Mouse (Mus musculus): ENCODE data around the gene Olfr45.
"Not testable (repeated sequence)": the region's sequence is repeated elsewhere in the genome, so short reads cannot be mapped to it uniquely, and the experiment has no call there.

The Olfr45 gene

DNA sequence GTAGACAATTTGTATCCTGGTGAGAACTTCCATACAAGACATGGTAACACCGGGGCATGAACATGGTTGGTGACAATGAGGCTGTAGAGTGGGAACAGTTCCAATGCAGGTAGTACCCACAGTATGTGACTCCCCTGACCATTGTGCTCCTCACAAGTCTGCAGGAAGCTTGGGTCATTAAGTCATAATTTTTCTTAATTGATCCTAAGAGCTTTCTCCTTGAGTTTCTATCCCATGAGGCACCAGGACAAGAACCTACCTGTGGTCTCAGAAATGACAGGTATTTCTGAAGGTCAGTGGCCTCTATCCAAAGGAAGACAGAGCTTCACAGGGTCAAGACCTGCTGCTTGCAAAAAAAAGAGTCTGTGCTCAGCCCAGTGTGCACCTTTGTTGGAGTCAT, at the start of gene Olfr45:
TSS of gene Olfr45 (plus strand) at position 301 of the 400 bp plus-strand sequence.
- DNase-seq (ENCODE audit: low spot score): no peak

DNA sequence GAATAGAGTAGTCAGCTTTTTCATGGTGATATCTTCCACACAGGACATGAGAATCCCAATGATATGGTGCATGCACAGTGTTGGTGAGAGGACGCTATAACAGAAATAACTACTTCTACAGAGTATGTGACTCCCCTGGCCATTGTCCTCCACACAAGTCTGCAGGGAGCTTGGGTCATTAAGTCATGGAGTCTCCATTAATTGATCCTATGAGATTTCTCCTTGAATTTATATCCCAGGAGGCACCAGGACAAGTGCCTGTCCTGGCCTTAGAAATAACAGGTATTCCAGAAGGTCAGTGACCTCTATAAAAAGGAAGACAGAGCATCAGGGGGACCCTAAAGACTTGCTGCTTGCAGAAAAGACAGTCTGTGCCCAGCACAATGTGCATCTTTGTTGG, 35.6 kb upstream of the Olfr45 start, which contains the start of gene Olfr53:
TSS of gene Olfr53 (plus strand) at position 301 of the 400 bp plus-strand sequence.
- DNase-seq (ENCODE audit: low spot score): no peak

DNA sequence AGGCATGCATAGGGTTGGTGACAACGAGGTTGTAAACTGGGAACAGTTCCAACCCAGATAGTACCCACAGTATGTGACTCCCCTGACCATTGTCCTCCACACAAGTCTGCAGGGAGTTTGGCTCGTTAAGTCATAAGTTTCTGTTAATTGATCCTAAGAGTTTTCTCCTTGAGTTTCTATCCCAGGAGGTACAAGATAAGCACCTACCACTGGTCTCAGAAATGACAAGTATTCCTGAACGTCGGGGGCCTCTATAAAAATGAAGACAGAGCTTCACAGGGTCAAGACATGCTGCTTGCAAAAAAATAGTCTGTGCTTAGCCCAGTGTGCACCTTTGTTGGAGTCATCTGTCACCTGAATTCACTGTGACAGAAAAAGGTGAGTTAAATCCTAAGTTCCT, 22.1 kb upstream of the Olfr45 start, which contains the start of gene Olfr539:
TSS of gene Olfr539 (plus strand) at position 301 of the 400 bp plus-strand sequence.
- DNase-seq (ENCODE audit: low spot score): no peak

DNA sequence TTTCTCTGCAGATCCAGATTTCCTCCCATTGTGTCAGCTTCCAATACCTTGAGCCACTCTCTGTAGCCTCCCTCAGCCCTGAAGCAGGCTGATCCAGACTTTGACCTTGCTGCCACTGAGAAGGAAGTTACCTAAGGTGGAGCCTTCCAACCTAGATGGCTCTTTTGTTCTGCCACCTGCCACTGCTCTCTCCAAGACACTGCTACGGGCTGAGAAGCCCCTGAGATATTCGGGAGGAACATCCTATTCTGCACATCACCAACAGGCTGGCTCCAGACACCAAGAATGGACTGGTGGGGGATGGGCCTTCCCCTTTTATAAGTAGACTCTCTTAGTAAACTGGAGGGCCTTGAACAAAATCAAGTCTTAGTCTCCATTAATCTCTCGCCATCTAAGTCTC, 11.1 kb upstream of the Olfr45 start:
- not testable (repeated sequence) for DNase-seq (ENCODE audit: low spot score)

DNA sequence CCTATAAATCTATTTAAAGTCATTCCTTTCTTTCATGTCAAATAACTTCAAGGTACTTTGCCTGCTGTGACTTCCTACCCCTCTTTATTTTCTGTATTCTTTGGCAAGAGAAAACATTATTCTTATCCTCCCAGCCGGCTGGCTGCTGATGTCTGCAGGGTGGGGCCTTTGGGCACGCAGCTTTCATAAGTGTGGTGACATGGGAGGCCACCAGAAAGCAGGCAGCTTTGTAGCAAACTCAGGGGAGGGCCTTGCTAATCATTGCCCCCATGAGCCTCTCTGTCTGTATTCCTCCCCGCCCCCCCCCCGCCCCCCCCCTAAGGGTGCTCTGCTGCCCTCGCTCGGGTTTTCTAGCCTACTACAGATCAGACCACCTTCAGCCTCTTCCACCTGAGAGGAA, 5.9 kb upstream of the Olfr45 start:
- DNase-seq (ENCODE audit: low spot score): no peak

DNA sequence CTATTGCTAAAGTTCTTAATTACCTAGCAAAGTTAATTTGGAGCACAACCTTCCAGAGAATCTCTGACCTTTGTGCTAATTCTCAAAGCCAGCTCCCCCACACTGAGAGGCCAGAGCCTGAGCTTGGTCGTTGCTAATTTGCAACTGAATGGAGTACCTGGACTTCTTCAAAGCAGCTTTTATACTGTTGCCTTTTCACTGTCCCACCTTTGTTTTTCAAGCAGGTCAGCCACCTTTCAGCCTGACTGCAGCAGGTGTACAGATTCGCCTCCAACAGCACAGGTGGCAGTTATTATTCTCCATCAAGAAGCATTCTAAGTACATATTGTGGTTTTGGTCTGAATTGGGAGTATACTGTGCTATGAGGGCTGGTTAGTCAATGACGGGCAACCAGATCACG, 2.2 kb upstream of the Olfr45 start:
- DNase-seq (ENCODE audit: low spot score): not testable (repeated sequence)

DNA sequence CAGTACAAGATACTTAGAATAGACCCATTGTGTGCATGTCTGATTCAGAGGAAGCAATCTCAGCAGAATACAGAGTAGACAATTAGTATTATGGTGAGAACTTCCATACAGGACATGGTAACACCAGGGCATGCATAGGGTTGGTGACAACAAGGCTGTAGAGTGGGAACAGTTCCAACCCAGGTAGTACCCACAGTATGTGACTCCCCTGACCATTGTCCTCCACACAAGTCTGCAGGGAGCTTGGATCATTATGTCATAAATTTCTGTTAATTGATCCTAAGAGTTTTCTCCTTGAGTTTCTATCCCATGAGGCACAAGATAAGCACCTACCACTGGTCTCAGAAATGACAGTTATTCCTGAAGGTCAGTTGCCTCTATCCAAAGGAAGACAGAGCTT, 15.2 kb downstream of the Olfr45 start, which contains the start of gene Olfr541:
TSS of gene Olfr541 (plus strand) at position 301 of the 400 bp plus-strand sequence.
- DNase-seq (ENCODE audit: low spot score): no peak

DNA sequence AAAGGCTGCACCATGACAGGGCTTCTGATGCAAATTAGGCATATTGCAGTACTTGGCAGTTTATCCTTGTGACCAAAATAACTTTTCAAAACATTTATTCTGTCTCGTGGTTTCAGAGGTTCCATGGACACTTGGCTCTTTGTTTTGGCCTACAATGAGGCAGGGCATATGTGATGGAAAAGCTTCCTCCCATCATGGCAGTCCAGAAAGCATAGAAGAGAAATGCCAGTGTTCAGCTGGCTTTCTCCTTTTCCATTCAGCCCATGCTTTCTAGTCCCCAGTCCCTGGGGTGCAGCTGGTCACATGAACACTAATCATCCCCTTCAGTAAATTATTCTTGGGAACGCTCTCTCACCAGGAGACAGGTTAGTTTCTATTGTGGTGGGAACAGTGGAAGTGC, 24.6 kb downstream of the Olfr45 start:
- no peak for DNase-seq (ENCODE audit: low spot score)

DNA sequence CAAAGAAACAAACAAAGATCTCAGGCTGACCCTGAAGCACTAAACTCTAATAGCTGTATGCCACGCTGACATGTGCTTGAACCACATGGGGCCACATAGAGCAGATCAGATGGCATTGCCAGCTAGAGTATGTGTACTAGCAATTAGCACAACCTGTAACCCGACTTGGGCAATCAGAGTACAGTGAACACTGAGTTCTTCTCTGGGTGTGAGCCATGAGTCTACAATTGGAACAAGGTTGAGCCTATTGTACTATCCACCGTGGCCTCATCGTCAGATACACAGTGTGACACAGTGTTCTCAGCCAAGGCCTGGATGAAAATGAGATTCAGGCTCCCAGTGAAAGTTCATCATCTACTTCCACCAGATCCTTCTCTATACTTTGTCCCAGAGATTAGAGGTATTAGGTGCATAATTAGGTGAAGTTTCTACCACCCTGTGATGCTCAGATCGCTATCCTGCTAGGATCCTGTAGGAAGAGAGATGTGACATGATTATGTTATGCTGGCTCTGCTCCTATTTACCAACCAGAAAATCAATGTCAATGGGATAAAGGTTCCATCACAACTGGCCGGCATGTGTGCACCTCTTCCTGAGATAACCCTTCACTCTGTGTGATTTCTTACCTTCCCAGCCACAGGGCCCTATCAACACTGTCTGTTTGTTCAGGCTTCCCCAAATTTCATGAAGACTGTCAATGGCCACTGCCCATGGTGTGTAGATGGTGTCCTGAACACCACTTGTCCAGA, 26.0 kb downstream of the Olfr45 start:
- no peak for DNase-seq (ENCODE audit: low spot score)

DNA sequence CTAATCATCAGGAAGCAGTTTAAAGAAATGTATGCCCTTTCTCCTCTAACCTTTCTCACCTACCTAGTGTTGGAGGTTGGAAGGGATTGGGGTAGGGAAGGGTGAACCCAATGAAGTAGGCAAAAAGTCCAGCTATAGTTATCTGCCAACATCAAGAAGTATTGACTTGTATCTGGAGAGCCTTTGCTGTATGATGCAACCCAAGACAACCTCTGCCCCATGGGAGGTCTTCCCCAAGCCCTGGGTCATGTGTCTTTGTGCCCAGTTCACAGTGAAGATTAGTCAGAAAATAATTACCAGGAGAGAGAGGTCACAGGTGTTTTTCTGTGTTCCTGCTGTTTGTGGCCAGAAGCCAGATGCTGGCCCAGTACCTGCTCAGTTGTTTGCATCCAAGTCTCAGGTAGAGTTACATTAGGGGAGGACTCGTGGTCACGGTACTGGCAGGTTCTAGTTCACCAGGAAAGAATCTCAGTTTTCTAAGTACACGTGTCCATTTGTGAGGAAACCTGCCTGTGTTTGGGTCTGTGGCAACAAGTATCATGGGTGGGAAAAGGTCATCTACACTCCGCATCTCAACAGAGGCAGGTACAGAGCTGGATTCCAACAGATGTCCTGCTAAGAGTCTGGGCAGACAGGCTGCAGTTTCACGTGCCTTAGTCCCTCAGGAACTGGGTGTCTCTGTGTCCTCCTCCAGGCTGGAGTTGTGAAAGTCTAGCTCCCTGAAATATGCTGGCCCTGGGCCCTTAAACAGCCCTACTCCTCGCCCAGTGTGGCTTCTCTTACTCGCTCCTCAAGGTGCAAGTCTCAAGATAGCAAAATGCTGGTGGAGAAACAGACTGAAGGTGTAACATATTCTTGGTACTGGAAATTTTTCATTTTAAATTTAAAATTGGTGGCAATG, 35.7 kb downstream of the Olfr45 start:
- no peak for DNase-seq (ENCODE audit: low spot score)

DNA sequence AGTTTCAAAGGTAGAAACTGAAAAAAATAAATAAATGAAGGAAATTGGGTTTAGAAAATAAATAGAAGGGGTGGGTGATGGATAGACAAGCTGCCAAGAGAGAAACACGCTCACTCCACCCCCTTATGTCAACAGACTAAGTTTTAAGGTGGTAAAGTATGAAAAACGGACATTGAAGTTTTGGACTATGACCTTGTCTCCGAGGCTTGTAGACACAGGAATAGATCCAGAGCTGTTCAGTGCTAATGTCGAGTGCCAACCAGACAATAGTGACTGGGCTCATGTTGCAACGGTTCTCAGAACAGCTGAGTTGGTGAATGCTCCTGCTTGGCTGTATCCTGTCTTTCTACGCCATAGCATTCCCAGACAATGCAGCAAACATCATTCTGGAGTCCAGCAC, 39.3 kb downstream of the Olfr45 start:
- no peak for DNase-seq (ENCODE audit: low spot score)

DNA sequence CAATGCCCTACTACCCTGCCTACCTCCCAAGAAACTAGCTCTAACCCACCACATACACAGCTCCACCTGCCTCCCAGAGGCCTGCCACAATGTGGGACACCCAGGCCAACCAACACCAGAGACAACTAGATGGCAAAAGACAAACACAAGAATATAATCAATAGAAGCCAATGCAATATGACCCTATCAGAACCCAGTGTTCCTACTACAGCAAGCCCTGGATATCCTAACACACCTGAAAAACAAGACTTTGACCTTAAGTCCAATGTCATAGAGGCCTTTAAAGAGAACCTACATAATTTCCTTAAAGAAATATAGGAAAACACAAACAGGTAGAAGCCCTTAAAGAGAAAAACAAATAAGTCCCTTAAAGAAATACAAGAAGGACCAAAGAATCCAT, 43.8 kb downstream of the Olfr45 start:
- no peak for DNase-seq (ENCODE audit: low spot score)

DNA sequence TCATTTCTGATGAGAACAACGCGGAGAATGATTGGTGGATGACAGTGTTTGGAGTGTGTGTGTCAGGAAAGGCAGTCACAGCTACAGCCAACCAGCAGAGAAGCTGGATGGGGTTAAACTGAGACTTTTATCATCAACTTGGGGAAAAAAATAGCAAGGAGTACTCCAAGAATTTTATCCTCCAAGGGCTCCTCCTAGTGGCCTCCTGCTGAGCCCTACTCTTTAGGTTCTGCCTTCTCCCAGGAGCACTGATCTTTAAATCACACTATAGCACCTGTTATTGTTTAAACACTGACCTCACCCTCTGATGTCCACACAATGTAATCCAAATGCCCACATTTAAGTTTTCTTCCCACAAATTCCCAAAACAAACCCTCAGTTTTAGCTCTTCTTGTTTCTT, 51.4 kb downstream of the Olfr45 start:
- DNase-seq (ENCODE audit: low spot score): no peak
